Mouse (Mus musculus): Measurements from ENCODE around the gene Med27.

- no peak for TF ChIP-seq POLR2A (IDR thresholded peaks at IDR 0.05; ENCODE audit: control insufficient read depth, extremely low read depth, insufficient read depth, low read length, poor library complexity)
- TF ChIP-seq CTCF (IDR thresholded peaks at IDR 0.05; ENCODE audit: borderline replicate concordance, control insufficient read depth, extremely low read depth, insufficient read depth, low read length, poor library complexity), result no peak
Observed at GRCm38 (mm10) chr2:29571921-29572700, 225.5 kb downstream of the Med27 start.
